Mouse (Mus musculus): ENCODE measurements around the gene Sertad1. TPM values are rescaled to one million over a fixed set of nuclear protein-coding genes. Genes with fewer than 3 reads are reported as not detected.
"Not testable (repeated sequence)": the region's sequence is repeated elsewhere in the genome, so short reads cannot be mapped to it uniquely, and the experiment has no call there.

Sertad1 gene
- total and polyA plus RNA-seq, 2 experiments from 2014 or later, result 5.2 to 7.4 TPM

GRCm38 (mm10) chr7:27490227-27490542, 3.5 kb downstream of the Sertad1 start:
- DNase-seq (no peak), ATAC-seq (no peak)
- 42% methylated on average over 4 of the region's 4 CpGs for WGBS
- Histone ChIP-seq H3K9ac (peak overlapping the region; percentile 37), H3K27me3 (ENCODE audit: insufficient read depth, low read length) (no peaks in the 10 kb centered on the region), H3K4me3 (ENCODE audit: low read depth, low read length) (peak overlapping the region; percentile 31), H3K4me1 (ENCODE audit: insufficient read depth) (peaks cover 5% of the 10 kb centered on the region; the same call in 1 of the 2 replicates), H3K9me3 (ENCODE audit: low read length) (no peaks in the 10 kb centered on the region), H3K4me2 (ENCODE audit: low read depth) (peak overlapping the region; percentile 48), H3K27ac (ENCODE audit: low read depth, low read length) (0 out of 2 replicates have a peak overlapping the region, but pooled peaks have one; percentile 40), H3K36me3 (ENCODE audit: insufficient read depth) (no peaks in the 10 kb centered on the region)
- TF ChIP-seq CTCF (IDR thresholded peaks at IDR 0.05; ENCODE audit: low read depth), result no peak

- H3K9ac ChIP-seq, result peak overlapping the region; percentile 37
- 0 out of 2 replicates have a peak overlapping the region, but pooled peaks have one; percentile 40 for H3K27ac ChIP-seq (ENCODE audit: low read depth, low read length)
- TF ChIP-seq CTCF (IDR thresholded peaks at IDR 0.05; ENCODE audit: low read depth), result peak; percentile 52
- H3K4me2 ChIP-seq (ENCODE audit: low read depth), result peak overlapping the region; percentile 48
- H3K4me1 ChIP-seq (ENCODE audit: insufficient read depth), result peaks cover 5% of the 10 kb centered on the region; the same call in 1 of the 2 replicates
- DNase-seq, result peak; percentile 66
- no peak for ATAC-seq
- peak overlapping the region; percentile 31 for H3K4me3 ChIP-seq (ENCODE audit: low read depth, low read length)
- WGBS, result 5% methylated on average over 30 of the region's 33 CpGs
- no peaks in the 10 kb centered on the region for H3K36me3 ChIP-seq (ENCODE audit: insufficient read depth)
- H3K9me3 ChIP-seq (ENCODE audit: low read length), result no peaks in the 10 kb centered on the region
- H3K27me3 ChIP-seq (ENCODE audit: insufficient read depth, low read length), result no peaks in the 10 kb centered on the region
Measured at GRCm38 (mm10) chr7:27490543-27491329, 4.0 kb downstream of the Sertad1 start.

- Histone ChIP-seq H3K27ac (ENCODE audit: low read depth, low read length) (no peak overlapping the region), H3K4me3 (ENCODE audit: low read depth, low read length) (no peak overlapping the region), H3K4me1 (ENCODE audit: insufficient read depth) (no peaks in the 10 kb centered on the region), H3K36me3 (ENCODE audit: insufficient read depth) (no peaks in the 10 kb centered on the region), H3K27me3 (ENCODE audit: insufficient read depth, low read length) (no peaks in the 10 kb centered on the region), H3K9me3 (ENCODE audit: low read length) (no peaks in the 10 kb centered on the region), H3K4me2 (ENCODE audit: low read depth) (no peak overlapping the region), H3K9ac (no peak overlapping the region)
- no peak for DNase-seq
- WGBS, result 75% methylated on average over 7 of the region's 7 CpGs
- ATAC-seq, result no peak
- no peak for TF ChIP-seq CTCF (IDR thresholded peaks at IDR 0.05; ENCODE audit: low read depth)
Measured at GRCm38 (mm10) chr7:27491856-27492255, 5.1 kb downstream of the Sertad1 start.

GRCm38 (mm10) chr7:27493022-27493421, 6.3 kb downstream of the Sertad1 start:
- 76% methylated on average over 3 of the region's 3 CpGs for WGBS
- ATAC-seq, result no peak

GRCm38 (mm10) chr7:27493450-27493849, 6.7 kb downstream of the Sertad1 start:
- 87% methylated on average over 5 of the region's 5 CpGs for WGBS
- Histone ChIP-seq H3K4me2 (ENCODE audit: low read depth) (no peak overlapping the region), H3K9ac (no peak overlapping the region), H3K27me3 (ENCODE audit: insufficient read depth, low read length) (no peaks in the 10 kb centered on the region), H3K9me3 (ENCODE audit: low read length) (no peaks in the 10 kb centered on the region), H3K4me3 (ENCODE audit: low read depth, low read length) (no peak overlapping the region), H3K27ac (ENCODE audit: low read depth, low read length) (no peak overlapping the region), H3K36me3 (ENCODE audit: insufficient read depth) (no peaks in the 10 kb centered on the region), H3K4me1 (ENCODE audit: insufficient read depth) (no peaks in the 10 kb centered on the region)
- DNase-seq (no peak), ATAC-seq (no peak)
- TF ChIP-seq CTCF (IDR thresholded peaks at IDR 0.05; ENCODE audit: low read depth), result no peak

More at GRCm38 (mm10) chr7:27493022-27493421, 6.3 kb downstream of the Sertad1 start:
- Histone ChIP-seq H3K4me1 (ENCODE audit: insufficient read depth) (no peaks in the 10 kb centered on the region), H3K9ac (no peak overlapping the region), H3K27me3 (ENCODE audit: insufficient read depth, low read length) (no peaks in the 10 kb centered on the region), H3K4me2 (ENCODE audit: low read depth) (no peak overlapping the region), H3K4me3 (ENCODE audit: low read depth, low read length) (no peak overlapping the region), H3K27ac (ENCODE audit: low read depth, low read length) (no peak overlapping the region), H3K36me3 (ENCODE audit: insufficient read depth) (no peaks in the 10 kb centered on the region), H3K9me3 (ENCODE audit: low read length) (no peaks in the 10 kb centered on the region)
- no peak for TF ChIP-seq CTCF (IDR thresholded peaks at IDR 0.05; ENCODE audit: low read depth)
- DNase-seq, result no peak

GRCm38 (mm10) chr7:27494659-27495367, 8.1 kb downstream of the Sertad1 start:
- H3K9ac ChIP-seq; H3K27ac ChIP-seq (ENCODE audit: low read depth, low read length); H3K27me3 ChIP-seq (ENCODE audit: insufficient read depth, low read length); ATAC-seq; H3K9me3 ChIP-seq (ENCODE audit: low read length); DNase-seq; H3K4me3 ChIP-seq (ENCODE audit: low read depth, low read length); H3K36me3 ChIP-seq (ENCODE audit: insufficient read depth); H3K4me1 ChIP-seq (ENCODE audit: insufficient read depth); H3K4me2 ChIP-seq (ENCODE audit: low read depth): not testable (repeated sequence)
- WGBS, result 94% methylated on average over 9 of the region's 9 CpGs

GRCm38 (mm10) chr7:27499036-27499435, 12.3 kb downstream of the Sertad1 start, which contains the start of gene Prx:
Gene Prx, plus strand, starts transcription at chr7:27499324.
- Histone ChIP-seq H3K4me2 (ENCODE audit: low read depth) (no peak within 1 kb of the TSS), H3K4me1 (ENCODE audit: insufficient read depth) (no peaks in the 10 kb centered on the region), H3K36me3 (ENCODE audit: insufficient read depth) (no peaks in the 10 kb centered on the region), H3K9ac (no peak within 1 kb of the TSS), H3K4me3 (ENCODE audit: low read depth, low read length) (no peak within 1 kb of the TSS), H3K9me3 (ENCODE audit: low read length) (no peaks in the 10 kb centered on the region), H3K27ac (ENCODE audit: low read depth, low read length) (no peak within 1 kb of the TSS), H3K27me3 (ENCODE audit: insufficient read depth, low read length) (no peaks in the 10 kb centered on the region)
- ATAC-seq (no peak), DNase-seq (no peak)
- no peak for TF ChIP-seq CTCF (IDR thresholded peaks at IDR 0.05; ENCODE audit: low read depth)
- WGBS, result 60% methylated on average over 3 of the region's 3 CpGs

Measured in forebrain, postnatal 0 days (tissue).